Mouse (Mus musculus): ENCODE measurements around the gene Syt13.

Gene Syt13

DNA sequence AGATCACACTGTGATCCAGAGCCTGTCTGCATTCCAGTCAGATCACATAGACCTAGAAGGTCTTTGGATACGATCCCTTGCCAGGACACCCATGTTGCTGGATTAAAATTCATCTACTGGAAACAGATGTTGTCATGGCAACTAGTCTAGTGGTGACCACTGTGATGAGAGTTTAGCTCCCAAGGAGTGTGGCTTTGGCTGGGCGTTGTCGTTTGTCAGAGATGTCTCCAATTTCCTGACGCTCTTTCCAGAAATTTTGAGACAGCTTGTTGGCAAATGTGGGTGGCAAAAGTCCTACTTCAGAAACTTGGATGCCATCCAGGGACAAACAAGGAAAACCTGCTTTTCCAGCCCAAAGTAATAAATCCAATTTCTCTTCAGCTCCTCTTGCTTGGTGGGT lies 43.7 kb downstream of the Syt13 start:
- DNase-seq (ENCODE audit: extremely low spot score, low read depth, low spot score) = no peak

DNA sequence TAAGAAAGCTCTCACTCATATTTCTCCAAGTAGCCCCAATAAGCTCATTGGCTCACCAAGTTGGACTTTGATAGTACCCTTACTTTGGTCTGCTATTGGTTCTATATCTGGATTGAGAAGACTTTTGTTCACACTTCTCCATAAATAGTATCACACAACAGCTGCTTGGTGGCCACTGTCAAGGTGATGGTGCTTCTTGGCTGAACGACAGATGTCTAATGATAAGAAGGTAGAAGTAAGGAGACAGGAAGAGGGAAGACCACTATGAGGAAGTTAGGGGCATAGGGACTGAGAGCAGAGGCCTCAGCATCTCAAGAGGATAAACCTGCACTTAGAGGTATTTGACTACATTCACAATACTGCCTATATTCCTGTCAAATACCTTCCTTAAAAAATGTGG lies 49.4 kb downstream of the Syt13 start:
- DNase-seq (ENCODE audit: extremely low spot score, low read depth, low spot score) = no peak

DNA sequence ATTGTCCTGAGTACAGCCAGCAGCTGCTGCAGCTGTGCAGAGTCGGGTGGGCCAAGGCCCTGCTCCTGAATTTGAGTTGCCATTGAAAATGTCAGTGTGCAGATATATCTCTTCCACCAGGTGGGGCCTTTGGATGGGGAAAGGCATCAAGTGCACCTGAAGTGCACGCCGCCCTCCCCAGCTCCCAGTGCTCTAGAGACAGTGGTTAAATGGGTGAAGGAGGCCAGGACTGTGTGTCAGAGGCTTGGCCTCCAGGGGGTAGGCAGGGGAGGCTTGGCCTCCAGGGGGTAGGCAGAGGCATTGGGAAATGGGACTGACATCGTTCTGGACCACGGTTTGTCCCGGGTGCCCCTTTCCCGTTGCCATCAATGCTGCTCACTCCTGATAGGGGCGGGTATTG lies 51.4 kb downstream of the Syt13 start:
- DNase-seq (ENCODE audit: extremely low spot score, low read depth, low spot score) = no peak

DNA sequence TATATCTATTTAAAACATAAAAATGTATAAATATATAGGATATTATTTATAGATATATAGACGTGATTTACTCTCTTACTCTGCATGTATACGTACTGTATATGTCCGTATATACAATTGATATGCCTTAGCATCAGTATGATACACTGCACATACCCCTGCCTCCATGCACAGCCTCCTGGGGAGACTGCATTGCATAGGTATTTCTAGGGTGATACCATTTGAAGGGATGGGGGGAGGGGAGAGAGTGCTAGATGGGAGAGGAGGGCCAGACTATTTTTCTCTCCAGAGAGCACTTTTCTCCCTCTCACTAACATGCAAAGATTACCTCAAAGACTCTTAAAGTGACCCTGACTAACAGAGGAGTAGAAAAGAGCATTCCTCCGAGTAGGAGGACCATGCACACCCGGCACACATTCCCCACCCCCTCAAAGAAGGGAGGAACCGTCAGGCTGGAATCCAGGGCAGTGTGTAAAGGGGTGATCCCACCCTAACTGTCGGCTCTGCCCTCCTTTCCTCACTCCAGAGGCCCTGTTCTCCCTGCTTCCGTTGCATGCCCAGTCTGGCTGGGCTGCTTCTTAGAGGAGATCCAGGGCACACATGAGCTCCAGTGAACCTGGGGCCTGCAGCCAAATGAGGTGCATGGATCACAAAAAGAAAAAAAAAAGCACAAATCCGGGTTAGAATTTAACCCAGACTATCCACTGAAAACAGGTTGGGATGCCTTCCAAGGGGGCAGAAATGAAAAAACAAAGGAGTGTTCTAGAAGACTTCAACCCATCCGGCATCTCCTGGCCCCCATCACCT lies 52.3 kb downstream of the Syt13 start:
- no peak for DNase-seq (ENCODE audit: extremely low spot score, low read depth, low spot score)

DNA sequence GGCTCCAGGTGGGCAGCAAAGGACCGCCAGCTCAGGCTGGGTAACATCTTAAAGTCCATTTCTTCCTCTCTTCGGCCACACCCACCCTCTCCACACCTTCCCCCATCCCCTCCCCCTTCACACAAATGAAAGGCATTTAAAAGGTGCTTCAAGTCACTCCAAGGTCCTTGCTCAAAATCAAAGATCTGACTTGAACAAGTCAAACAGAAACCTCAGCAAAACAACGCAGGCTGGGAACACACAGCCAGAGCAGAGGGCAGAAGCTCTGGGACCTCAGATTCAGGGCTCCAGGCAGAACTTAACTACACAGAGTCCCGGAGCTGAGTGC lies 52.9 kb downstream of the Syt13 start:
- DNase-seq (ENCODE audit: extremely low spot score, low read depth, low spot score) = no peak

DNA sequence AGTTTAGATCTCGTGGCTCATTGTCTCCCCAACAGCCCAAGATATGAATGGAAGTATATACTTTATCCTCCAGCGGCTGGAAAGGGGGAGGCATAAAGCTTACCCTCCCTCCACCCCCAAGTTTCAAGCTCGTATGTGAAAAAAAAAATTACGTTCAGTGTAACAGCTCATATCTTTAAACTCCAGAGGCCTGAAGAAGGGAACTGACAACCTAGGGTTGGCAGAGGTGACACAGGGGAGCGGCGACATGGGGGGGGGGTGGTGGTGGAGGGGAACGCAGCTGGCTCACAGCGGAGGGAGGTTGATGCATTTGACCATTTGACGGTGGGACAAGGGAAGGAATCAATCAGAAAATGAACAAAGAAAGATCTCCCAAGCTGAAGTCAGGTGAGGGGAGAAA lies 56.2 kb downstream of the Syt13 start:
- DNase-seq (ENCODE audit: extremely low spot score, low read depth, low spot score) = no peak

DNA sequence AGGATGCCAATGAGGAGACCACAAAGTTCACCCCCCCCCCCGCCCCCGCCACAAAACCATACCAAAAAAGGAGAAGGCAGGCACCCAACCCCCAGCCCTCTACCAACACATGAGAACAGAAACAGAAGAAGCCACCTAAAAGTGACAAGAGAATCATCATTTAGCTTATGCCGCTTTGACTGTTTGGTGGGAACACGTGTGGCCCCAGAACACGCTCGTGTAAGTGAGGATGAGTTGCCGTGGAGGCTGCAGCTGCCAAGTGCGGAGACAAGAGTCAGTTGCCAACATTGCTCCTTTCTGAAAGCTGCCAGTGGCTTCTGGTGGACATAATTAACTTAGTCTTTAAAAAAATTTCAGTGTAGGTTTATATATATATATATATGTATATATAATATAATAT lies 56.6 kb downstream of the Syt13 start:
- no peak for DNase-seq (ENCODE audit: extremely low spot score, low read depth, low spot score)

DNA sequence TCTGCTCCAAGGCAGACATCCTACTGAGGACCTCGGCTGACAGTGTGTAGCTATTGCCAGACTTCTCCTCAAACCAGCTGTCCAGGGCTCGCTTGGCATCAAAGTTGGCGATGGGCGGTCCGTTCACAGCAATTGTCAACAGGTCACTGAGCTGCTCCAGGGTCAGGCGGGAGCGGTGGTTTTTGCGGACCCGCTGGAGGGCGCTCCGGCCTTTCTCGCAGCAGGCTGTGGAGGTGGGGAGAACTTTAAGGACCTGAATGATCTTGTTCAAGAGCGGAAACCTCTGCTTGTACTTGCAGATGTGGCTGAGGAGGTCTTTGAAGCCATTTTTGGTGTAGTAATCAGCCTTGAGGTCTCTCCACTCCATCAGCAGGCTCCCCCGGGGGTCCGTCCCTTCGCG lies 57.2 kb downstream of the Syt13 start:
- no peak for DNase-seq (ENCODE audit: extremely low spot score, low read depth, low spot score)

DNA sequence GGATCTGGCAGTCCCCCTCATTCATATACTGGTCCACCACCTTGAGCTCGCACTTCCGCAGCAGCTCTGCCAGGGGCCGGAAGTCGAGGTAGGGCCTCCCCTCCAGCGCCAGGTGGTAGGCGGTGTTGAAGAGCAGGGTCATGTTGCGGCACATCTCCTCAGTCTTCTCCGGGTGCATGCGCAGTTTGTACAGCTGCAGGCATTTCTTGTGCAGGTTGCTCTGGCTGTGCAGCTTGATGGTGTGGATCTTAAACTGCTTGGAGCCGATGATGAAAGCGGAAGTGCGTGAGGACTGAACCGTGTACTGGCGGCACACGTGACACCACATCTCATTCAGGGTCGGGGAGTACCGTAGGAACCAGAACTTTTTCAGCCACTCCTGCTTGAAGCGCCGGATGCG lies 58.7 kb downstream of the Syt13 start:
- no peak for DNase-seq (ENCODE audit: extremely low spot score, low read depth, low spot score)

DNA sequence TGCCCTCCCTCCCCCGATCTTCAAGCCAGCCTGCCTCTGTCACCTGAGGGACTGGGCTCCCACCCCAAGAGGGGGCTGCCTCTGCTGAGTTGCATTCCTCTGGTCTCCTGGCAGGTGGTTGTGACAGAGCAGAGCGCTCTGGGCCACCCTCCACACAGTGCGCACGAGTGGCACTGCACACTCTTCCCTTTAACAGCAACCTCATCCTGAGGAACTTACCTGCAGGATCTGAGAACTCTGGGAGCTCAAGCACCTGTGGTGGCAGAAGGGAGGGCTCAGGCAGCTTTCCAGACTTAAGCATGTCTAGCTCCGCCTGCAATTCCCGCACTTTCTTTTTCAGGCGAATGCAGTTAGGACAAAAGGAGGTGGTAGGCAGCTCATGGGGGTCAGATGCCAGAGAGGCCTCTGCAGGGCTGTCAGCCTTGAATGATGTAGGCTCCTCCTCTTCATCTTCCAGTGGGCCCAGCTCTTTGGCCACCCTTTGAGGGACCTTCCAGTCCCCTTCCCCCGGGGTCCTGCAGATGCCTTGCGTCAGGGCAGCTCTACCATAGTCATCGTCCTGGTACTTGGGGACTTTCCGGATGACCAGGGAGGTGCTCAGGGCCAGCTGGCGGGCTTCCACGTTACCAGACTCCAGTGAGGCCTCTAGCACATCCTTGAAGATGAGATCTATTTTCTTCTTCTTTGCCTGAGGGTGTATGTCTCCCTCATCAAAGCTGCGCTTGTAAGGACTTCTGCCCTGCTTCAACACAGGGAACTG lies 60.3 kb downstream of the Syt13 start:
- no peak for DNase-seq (ENCODE audit: extremely low spot score, low read depth, low spot score)

DNA sequence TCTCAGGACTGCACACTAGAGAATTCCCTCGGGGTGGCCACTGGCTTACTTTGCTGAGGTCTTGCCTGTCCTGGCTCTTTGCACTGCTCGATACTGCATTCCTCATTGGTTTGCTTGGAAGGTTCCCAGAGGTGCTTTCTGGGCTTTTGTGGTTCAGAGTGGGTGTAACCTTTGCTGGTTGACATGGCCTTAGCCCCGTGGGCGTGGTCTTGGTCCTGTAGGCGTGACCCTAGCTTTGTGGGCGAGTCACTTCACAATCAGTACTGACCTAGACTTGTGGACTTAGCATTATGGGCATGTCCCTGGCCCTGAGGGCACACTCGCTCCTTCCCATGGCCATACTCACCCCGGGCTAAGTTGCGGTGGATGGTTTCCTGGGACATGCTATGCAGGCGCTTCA lies 65.3 kb downstream of the Syt13 start:
- no peak for DNase-seq (ENCODE audit: extremely low spot score, low read depth, low spot score)

DNA sequence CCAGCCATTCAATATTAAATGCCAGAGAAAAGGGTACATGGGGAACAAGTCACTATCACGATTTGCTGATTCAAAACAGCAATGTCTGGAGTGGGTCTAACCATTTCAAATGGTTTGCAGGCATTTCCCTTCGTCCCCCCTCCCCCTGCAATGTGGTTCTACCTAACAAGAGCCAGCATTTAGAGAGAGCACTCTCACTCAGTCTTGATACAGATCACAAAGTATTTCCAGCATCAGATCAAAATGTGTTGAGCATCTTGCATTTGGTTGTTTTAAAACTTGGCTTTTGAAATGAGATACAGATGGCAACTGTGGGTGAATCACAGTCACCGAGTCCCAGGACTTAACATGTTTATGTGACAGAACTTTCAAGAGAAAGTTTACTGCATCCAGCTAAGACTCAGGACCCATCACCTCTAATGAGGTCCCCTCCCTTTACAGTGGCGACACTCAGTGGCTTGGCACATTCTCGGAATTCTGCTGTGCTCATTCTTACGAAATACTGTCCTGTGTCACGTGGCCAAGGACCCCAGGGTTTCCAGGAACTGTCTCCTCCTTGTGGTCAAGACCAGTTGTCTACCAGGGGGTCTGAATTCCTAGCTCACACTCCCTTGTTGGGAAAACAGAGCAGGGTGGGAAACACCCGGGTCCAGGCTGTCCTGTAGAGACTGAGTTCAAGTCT lies 67.8 kb downstream of the Syt13 start:
- DNase-seq (ENCODE audit: extremely low spot score, low read depth, low spot score) = no peak

DNA sequence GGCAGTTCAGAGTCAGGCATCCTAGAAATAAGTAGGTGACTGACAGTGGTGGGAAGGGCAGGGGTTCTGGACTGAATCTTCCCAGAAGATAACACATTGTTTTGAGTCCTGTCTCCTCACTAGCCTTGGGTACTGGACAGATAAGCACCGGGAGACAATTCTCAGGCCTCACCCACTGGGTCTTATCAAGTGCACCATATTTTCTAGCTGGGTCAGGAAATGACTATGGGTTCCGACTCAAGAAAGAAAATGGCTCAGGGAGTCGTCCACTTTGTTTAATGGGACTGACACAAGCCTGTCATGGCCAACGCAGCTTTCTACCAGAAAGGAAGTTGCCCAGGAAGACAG lies 68.3 kb downstream of the Syt13 start:
- DNase-seq (ENCODE audit: extremely low spot score, low read depth, low spot score) = no peak

DNA sequence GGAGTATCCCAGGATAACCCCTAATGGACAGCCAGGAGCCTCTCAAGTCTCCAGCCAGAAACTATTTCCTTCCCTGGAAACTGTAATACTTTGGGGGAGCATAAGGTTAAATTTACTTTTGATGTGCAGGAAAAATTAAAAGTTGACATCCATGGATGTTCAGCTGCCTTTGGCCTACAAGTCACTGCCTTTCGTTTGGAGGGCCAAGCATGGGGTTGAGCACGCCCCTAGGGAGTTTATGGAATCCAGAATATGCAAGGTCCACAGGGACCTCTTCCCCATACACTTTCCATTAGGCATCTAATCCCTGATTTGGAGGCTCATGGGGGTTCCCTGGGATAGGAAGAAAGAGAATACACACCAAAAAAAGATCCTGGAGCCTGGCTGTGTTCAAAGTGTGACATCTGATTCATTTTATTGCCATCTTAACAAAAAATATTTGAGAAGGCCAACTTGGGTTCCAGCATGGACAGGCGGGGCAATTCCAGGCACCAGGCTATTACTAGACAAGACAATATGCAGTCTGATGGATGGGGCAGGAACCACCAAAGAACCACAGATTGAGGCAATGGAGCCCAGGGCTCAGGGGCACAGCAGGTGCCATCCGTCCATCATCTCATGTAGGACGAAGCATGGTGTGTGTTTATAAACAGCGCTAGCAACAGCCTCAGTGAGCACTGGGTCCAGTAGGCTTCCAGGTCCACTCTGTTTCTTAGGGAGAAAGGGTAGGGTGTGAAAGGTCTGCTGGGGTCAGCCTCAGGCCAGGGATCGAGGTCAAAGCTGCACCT lies 69.6 kb downstream of the Syt13 start:
- no peak for DNase-seq (ENCODE audit: extremely low spot score, low read depth, low spot score)

DNA sequence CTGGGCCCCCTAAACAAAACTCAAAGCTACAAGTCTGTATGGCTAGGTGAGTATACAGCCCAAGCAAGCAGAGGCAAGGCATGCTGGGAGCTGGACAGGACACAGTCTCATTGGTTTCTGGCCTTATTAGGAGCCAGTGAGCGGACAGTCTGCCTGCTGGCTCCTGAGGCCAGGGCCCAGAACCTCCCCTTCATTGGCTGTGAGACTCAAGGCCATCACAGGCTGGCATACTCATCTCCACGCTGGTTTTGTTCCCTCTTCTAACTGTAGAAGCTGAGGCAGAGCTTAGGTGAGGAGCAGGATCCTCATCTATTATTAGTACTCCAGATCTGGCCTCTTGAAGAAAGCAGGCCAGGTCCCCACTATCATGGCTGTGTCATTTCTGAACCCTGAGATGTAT lies 70.3 kb downstream of the Syt13 start:
- no peak for DNase-seq (ENCODE audit: extremely low spot score, low read depth, low spot score)

DNA sequence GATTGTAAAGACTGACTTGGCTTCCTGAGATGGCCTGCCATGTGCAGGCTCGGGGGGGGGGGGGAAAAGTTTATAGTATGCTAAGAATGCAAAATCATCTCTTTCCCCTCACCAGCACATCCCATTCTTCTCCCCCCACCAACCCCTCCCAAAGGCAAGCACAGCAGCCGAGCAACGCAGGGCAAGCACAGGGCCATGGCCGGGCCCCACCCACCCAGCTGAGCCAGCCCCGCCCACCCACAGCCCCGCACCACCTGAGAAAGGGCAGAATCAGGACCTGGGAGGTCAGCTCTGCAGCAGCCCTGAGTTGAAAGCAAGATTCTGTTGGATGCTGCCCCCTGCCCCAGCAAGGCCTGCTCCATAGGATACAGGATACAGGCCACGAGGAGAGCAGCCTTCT lies 70.7 kb downstream of the Syt13 start:
- no peak for DNase-seq (ENCODE audit: extremely low spot score, low read depth, low spot score)

DNA sequence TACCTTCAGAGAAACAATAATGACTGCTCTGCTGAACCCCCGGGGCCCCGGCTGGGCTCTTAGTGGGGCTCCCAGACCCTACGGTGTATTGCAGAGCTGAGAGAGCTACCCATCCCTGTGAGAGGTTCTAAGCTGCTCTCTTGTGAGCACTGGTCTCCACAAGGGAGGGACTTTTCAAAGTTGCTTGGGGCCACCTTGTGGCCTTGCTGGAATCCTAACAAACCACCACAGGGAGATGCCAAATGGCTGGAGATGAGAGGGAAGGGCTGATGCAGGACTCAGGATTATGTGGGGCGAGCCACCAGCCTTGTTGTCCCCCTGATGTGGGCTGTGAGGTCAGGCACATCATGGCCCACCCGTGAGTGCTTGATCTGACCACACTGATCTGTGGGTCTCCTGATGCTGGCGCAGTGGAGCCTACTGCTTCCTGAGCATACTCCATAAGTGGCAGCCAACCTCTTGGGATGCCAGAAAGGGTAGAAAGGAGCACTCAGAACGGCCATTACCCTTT lies 72.3 kb downstream of the Syt13 start:
- no peak for DNase-seq (ENCODE audit: extremely low spot score, low read depth, low spot score)

DNA sequence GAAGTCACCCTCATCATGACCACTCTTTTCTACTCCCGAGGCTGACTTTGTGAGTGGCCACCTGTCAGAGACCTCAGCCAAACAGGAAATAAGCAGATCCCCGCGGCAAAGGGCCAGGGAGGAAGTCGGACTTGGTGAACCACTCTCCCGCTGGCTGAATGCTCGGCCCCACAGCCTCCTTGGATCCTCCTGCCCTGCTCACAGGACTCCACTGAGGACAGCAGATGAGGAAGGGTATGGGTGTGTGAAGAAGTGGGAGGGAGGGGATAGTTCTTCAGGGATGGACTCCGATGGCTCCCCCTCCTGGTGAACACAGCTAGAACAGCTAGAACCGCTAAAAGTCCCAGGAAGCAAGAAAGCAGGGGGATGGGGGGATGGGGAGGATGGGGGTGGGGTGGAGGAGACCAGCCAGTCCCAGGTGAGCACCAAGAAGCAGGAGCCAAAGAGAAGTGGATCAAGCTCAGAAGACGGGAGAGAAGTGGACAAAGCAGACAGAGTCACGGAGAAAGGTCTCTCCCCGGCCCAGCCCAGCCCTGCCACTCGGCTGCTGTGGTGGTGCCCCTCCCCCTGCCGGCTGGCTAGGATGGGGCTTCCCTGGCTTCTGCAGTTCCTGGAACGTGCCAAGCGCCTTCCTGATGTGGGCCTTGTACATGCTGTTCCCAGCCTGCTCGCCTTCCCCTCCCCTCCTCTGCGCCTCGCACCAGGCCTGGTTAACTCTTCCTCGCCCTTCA lies 73.2 kb downstream of the Syt13 start:
- no peak for DNase-seq (ENCODE audit: extremely low spot score, low read depth, low spot score)

DNA sequence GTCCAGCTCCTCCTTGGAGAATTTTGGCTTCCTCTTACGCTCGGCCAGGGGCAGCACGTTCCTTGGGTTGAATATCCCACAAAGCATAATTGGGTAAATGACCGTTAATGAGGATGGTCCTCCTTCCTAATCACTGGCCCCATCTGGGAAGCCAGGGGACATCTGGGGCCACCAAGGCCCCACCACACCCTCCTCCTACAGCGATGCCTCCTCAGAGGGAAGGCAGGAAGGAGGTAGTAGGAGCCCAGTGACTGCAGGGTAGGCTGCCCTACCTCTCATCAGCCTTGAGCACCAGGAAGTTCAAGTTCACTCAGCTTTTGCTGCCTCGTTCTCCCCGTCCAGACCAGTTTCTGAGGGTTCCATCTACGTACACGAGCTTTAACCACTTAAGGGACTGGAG lies 74.7 kb downstream of the Syt13 start:
- no peak for DNase-seq (ENCODE audit: extremely low spot score, low read depth, low spot score)

DNA sequence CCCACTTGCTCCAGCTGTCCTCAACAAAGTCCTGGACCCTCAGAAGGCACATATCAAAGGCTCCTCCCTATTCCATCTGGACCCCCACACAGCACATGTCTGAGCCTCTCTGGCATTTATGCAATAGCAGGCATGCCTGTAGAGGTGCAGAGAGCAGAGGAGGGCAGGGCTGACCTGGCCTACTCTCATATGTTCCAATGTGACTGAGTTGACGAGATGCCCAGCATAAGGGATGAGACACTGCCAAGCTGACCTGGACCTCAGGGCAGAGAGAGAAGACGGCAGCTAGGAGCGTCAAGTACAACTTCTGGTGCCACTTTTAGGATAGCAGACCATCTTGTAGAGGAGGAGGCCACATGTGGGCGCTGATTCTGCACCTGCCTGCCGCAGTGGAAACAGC lies 77.1 kb downstream of the Syt13 start:
- DNase-seq (ENCODE audit: extremely low spot score, low read depth, low spot score) = no peak

DNA sequence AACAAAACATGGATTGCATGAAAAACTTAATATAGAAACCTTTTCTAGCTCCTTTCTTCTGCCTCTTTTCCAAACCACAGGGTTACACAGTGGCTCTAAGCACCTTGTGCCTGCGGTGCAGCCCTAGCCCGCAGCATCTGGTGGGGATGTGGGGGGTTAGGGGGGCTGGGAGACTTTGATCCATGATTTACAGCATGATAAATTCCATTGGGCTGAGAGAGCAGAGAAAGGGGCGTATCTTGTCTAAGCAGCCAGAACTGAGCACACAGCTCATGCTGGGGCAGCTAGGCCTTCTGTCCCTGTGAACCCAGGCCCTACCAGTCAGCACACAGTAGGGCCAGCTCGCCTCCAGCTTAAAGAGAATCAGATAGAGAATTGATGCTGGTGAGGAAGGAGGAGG lies 90.1 kb downstream of the Syt13 start:
- no peak for DNase-seq (ENCODE audit: extremely low spot score, low read depth, low spot score)

Data from hindlimb bud, embryonic 11.5 days (tissue).